Mouse (Mus musculus) cerebellum, postnatal 4 days (tissue): ENCODE results near the gene Fdxacb1.

Experiments used
- DNase-seq, 2 experiments: peaks; one replicate each; pipeline ENCODE4 v3.0.0; 2022; ENCODE audit warnings: low spot score in 2 of 2, mixed read lengths in 1 of 2

The Fdxacb1 gene

DNA sequence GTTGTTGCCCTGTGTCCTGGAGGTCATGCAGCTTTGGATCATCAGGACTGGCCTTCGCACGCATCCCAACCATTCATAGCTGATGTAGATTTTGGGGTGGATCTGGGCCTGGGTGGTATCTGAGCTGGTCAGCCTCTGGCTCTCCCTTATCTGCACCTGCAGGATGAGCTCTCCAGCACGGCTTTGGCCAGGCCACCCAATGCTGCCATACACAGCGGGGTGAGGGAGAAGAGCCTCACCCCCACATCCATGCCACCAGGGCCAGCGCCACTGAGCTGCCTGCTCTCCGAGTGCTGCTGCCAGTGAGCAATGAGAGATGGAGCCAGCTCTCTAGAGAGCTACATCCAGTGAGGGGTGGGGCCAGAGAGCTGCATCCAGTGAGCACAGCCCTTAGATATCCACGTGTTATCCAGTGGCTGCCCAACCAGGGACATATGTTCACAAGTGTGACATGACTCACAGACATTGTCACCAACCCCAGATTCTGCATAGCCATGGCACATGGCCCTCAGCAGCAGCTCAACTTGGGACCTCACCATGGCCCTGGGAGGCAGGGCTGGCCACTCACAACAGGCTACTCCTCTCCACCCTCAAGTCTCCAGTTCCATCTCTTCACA is 35.1 kb downstream of the Fdxacb1 start:
- DNase-seq, result no peak

GRCm38 (mm10) chr9:50808471-50808870 is 40.4 kb downstream of the Fdxacb1 start:
- DNase-seq, result no peak

DNA sequence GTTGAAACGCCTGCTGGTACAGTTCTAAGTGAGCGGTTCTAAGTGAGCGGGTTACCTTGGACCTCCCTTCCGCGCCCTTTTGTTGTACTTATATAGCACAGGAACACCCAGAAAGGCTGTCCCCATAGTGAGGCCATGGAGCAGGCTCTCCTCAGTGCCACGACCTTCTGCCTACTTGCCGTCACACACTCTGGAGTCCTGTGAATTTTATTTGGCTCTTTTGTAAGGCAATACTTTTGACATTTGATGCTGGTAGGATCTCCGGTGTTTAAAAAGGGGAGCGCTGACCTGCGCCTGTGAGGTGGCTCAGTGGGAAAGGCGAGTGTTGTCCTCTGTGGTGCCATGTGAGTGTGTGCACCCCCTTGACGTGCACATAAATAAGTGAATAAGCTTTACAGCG is 41.1 kb downstream of the Fdxacb1 start:
- DNase-seq, result no peak

- no peak for DNase-seq
Observed at GRCm38 (mm10) chr9:50811187-50811586, 43.2 kb downstream of the Fdxacb1 start.

DNA sequence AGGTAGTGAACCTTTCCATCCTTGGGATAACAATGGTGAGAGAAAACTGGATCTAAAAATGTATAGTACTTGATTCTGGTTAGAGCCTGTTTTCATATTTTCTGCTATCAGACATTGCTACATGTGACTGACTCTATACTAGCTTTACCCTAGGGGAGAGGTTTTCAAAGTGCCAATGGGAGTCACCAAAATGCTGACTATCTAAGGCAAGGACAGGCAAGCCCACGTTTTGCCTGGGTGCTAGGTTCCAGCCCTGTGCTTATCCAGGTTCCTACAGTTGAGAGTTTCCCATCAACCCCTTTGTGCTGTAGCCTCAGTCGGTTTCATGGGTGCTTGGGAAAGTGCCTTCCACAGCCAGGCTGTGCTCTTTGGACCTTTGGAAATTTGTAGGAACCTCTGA is 43.7 kb downstream of the Fdxacb1 start:
- DNase-seq, result no peak

- DNase-seq, result no peak
Observed at GRCm38 (mm10) chr9:50813796-50814195, 45.8 kb downstream of the Fdxacb1 start.

DNA sequence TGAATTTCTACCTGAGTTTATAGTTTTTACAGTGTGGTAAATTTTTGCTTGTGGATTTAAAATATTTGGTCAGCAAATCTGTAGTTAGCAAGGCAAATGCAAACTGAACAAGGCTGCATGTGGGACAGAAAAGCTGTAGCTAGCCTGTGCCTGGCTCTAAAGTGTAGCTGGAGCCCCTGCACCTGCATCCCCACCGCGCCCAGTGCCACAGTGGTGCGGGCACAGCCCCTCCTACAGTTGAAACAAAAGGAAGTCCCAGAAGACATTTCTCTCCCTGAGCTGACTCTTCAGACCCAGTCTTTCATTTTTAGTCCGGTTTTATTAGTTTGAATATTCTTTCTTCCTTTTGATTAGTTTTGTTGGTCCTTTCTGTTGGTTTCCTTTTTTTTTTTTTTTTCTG is 47.6 kb downstream of the Fdxacb1 start:
- no peak for DNase-seq

DNA sequence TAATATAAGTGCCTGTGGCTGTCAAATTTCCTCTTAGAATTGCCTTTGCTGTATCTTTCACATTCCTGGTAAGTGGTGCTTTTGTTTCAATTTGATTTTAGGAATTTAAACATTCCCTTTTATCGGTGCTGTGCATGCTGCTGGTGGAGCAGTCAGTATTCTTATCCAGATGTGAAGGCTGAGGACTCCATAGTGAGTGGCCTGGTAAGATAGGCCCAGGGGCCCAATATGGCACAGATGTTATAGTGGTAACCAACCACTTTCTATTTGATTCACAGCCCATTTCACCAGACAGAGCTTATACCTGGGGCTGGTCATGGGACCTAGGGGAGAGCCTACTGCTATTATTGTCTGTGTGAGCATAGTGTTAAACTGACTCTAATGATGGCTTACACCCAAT is 48.5 kb downstream of the Fdxacb1 start:
- no peak for DNase-seq

GRCm38 (mm10) chr9:50818050-50818449 is 50.0 kb downstream of the Fdxacb1 start:
- no peak for DNase-seq

GRCm38 (mm10) chr9:50819716-50820115 is 51.7 kb downstream of the Fdxacb1 start:
- DNase-seq, result no peak

DNA sequence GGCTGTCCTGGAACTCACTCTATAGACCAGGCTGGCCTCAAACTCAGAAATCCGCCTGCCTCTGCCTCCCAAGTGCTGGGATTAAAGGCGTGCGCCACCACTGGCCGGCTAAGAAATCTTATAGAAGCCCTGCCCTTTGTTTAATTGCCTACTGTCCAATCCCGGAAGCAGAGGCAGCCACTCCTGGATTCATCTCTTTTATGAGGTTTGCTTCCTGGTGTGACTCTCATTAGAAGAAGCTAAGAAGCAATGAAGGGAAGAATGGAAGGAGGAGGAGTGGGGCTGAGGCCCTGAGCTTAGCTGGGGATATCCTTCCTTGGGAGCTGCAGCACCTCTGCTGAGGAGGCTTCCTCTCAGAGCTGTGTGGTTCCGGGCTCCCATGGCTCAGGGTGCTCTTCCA is 53.6 kb downstream of the Fdxacb1 start:
- no peak for DNase-seq

GRCm38 (mm10) chr9:50822216-50822615 is 54.2 kb downstream of the Fdxacb1 start:
- no peak for DNase-seq
